Mouse (Mus musculus) lung, adult 2 months (tissue): ENCODE data around the gene Rnf150.

Experiments
- CTCF ChIP-seq: fragments of 200-500 bp; IDR thresholded peaks from 2 replicates; pipeline ENCODE4 v1.5.1; 2011; ENCODE audit warnings: mild to moderate bottlenecking, low read length, control low read depth; ENCODE audit not compliant: insufficient read depth
- POLR2A ChIP-seq: fragments of 200-500 bp; IDR thresholded peaks from 2 replicates; pipeline ENCODE4 v1.6.1; 2011; ENCODE audit warnings: low read depth, mild to moderate bottlenecking, control low read depth, low read length, borderline replicate concordance; ENCODE audit errors: extremely low read depth

- TF ChIP-seq CTCF = no peak
- TF ChIP-seq POLR2A = no peak
Observed at GRCm38 (mm10) chr8:83041440-83041839, 178.3 kb downstream of the Rnf150 start.
